Mouse (Mus musculus) urinary bladder, adult 2 months (tissue): ENCODE results near the gene Sec31b. TPM values are rescaled to one million over a fixed set of nuclear protein-coding genes. Genes with fewer than 3 reads are reported as not detected.

Source experiments
- DNase-seq: peaks from one replicate; pipeline ENCODE4 v3.0.0; 2022; ENCODE audit warnings: low spot score
- polyA plus RNA-seq: library from polyadenylated mRNA; depleted of rRNA; stranded (reverse); fragments of >200 nt; gene quantifications from 2 replicates; pipeline ENCODE4 v1.2.3, GENCODE M21; 2012; rRNA removed

The Sec31b gene
- 4.7 and 4.8 TPM in 2 replicates for polyA plus RNA-seq

DNA sequence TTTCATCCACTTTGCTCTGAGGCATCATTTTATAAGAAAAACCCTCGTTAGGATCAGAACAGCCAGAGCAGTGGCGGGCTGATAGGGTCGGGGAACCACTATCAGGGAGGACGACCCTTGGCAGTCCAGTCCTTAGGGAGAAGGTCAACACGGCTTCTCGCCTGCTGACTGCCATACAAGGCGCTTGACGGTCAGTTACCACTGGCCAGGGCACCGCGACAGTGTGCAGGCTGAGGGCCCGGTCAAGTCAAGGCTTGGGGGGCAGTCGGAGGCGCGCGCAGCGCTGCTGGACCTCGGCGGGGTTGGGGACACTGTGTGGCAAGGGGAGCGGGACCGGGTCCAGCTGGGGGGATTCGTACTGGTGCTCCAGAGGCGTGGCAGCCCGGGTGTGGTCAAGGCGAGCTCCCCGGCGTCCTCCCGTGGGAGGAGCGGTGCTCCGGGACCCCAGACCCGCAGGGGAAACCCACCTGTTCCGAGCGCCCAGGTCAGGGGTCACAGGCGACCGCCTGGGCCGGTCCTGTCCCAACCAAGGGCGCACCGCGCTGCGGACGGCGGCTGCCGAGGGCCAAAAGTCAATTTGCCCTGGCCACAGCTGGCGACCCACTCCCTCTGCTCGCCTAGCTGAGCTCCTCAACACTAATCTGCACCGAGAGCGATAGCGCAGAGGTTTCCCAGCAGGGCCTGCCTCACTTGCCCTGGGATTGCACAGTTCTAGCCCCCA, at the start of gene Sec31b:
Sec31b (minus strand) TSS at position 544 of the 721 bp plus-strand sequence.
- peak; percentile 43 for DNase-seq

DNA sequence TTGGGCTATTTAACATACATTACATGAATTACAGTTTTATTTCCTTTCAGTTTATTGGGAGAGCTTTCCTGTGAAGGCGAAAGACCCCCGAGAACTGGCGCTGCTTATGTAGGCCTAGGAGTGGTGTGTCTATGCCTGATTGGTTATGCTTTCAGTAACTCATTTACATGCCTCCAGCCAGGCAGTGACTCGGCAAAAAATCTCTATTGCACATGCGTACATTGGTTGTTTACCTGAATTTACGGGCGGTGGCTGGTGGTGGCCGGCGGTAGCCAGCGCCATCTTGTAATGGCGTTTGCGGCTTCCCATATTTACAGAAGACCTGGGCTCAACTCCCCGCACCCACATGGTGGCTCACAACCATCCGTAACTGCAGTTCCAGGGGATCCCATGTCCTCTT, 48.5 kb upstream of the Sec31b start:
- no peak for DNase-seq

DNA sequence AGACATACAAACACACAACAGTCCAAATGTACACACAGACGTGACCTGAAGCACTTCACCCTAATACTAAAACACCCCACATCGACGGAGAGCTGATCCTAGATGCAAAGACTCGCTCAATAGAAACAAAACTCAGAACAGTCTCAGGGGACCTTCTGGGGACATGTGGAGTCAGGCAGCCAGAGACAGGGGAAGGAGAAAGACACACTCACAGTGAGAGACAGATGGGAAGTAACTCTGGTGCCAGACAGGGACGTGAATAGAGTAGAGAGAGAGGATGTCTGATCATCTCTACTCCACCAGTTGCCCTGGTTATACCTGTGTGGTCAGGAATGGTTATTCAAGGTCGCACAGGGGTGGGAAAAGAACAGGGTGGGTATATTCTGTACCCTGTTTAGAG, 46.0 kb upstream of the Sec31b start:
- DNase-seq: no peak

DNA sequence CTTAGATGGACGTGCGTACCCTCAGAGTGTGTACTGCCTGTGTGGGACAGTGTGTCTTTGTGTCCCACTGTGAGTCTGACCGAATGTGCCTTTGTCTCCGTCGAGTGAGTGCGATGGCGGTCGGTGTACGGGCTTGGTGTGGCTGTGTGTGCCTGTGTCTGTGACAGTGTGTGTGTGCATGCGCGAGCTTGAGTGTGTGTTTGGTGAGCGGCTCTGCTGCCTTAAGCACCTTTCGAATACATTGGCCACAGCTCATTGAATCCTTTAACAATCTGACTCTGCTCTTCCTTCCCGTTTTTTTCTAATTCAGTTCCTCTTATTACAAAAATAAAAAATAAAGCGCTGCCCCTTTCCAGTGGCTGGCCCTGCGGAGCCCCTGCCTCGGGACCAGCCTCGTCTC, 45.3 kb upstream of the Sec31b start:
- no peak for DNase-seq

DNA sequence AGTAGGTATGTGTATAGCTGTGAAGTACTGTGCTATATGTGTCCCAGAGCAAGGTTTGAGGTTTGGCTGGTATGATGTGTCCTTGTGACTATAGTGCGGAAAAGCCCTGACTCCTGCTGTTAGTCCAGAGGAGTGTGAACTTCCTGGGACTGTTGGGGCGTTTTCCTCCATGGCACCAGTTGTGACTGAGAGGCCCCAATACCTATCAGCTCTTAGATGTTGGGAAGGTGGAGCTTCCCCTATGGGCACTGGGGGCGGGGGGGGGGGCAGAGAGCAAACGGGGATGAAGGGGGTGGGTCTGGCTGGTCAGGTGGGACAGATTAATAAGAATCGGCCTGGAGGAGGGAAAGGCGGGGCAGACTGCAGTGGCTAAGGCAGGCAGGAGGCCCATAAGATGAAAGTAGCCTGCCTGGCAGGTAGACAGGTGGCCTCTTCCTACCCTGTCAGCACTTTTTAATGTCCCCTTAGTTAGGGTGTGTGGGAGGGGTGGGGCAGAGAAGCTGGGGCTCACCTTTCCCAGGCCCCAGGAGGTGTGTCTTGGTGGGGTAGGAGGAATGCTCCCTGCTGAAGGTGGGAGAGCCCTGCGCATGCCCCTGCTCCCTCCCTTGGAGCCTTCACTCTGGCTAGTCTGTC, 44.0 kb upstream of the Sec31b start:
- no peak for DNase-seq

DNA sequence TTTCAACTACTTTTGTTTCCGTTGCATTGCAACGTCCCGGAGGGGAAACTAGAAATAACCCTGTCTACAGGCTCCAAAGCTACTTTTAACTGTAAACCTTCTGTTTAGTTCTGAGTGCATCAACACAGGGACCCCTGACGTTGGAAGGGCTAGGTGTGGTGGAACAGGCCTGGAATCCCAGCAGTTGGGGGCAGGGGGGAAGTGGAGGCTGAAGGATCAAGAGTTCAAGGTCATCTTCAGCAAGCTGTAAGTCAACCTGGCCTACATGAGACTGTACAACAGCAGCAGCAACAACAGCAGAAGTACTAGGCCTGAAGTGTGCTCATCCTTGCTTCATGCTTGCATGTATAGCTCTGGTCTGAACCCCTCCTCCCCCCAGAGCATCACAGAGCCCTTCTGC, 42.4 kb upstream of the Sec31b start:
- no peak for DNase-seq

DNA sequence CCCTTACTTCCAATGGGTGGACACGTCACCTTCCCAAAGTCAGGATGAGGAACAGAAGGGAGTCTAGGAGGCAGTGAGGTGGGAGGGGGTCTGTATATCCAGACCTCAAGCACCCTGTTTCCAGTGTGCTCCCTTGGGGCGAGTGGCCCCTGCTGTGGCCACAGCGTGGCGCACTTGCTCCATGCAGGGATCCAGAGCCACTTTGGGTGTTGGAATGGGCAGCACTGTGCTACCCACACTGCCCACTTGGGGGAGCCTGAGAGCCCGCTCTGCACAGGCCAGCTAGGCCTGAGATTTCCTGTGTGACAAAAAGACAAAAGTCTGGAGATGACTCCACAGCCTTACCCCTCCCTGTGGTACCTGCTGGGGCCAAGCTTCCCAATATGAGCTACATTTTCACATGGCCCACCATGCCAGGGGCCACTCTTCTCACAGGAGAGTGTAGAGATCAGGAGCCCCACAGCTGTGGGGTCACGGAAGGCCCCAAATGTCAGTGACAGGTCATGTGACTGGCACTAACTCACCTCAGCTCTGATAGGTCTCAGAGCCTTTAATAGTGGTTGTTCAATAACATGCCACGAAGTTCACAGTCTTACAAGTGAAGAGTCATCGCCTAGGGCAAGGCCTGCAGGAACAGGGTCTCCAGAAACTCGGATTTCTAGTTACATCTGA, 37.1 kb upstream of the Sec31b start:
- DNase-seq: peak; percentile 89

DNA sequence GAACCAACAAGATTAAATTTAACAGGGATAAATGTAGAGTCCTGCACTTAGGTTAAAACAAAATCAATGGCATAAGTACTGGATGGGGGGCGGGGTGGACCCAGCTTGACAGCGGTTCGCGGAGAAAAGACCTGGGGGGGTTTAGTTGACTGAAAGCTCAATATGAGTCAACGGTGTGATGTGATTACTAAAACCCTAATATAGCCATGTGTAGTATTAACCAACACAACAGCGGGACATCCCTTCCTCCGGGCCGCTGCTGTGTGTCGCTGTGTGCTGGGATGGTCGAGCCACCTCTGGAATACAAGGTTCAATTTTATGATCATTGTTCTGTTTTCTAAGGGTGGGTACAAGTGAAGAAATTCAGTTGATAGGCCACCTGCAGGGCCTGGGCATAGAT, 36.4 kb upstream of the Sec31b start:
- DNase-seq: no peak

DNA sequence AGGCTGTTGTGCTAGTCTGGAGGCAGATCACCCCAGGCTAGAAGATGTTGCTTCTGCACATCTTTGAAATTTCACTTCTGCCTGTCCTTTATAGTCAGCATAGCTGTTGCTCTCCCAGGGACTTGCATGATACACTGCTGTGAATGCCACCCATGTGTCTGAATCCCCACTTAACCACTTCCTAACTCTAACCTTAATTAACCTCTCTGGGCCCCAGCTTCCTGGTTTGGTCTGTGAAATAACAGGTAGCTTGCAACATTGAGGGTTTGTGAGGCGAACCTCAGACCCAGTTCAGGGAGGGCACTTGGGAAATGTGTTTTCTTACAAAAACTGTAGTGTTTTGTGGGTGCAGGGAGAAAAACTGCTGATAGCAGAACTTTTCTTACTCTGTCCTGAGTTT, 32.4 kb upstream of the Sec31b start:
- DNase-seq: no peak

DNA sequence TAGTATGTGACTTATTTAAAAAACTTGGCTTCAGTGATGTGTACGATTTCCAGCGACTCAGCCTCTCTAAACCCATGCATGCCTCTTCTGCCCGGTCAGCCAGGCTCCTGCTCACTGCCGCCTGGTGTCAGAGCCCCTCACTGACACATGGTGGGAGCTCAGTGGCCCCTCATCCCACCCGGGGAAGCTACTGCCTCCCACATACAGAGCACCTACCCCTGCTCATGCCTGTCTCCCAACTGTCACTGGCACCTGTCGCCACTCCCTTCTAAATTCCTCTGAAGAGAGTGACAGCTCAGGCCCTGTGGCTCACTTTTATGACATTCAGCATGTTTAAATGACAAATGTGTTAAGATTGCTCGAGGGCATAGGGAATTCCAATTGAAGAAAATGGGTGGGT, 30.6 kb upstream of the Sec31b start:
- no peak for DNase-seq

DNA sequence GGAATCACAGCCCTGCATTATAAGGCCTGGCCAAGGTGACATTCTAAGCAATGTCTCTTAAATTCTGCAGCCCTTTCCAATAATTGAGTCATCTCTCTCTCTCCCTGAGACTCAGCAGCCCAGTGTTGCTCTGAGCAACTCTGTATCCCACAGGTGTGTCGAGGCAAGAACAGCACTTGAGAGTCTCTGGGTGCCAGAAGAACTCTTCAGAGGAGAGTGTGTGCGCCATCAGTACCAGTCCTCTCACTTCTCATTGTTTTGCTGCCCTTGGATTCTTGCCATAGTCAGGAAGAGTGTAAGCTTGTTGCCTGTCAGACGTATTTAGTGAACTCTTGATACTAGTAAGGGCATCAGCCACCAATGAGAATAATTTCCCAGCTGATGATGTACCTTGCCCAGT, 22.1 kb upstream of the Sec31b start:
- no peak for DNase-seq

DNA sequence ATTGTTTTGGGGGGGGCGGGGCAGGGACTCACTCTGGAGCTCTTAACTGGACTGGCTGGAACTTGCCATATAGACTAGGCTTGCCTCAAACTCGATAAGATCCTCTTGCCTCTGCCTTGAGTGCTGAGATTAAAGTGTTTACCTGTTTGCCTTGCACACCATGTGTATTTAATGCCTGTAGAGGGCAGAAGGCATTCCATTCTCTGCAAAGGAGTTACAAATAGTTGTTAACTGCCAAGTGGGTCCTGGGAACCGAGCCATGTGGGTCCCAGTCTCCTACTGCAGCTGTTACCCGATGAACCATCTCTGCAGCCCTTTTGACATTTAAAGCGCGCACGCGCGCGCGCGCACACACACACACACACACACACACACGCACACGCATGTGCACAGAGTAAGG, 18.3 kb upstream of the Sec31b start:
- no peak for DNase-seq

DNA sequence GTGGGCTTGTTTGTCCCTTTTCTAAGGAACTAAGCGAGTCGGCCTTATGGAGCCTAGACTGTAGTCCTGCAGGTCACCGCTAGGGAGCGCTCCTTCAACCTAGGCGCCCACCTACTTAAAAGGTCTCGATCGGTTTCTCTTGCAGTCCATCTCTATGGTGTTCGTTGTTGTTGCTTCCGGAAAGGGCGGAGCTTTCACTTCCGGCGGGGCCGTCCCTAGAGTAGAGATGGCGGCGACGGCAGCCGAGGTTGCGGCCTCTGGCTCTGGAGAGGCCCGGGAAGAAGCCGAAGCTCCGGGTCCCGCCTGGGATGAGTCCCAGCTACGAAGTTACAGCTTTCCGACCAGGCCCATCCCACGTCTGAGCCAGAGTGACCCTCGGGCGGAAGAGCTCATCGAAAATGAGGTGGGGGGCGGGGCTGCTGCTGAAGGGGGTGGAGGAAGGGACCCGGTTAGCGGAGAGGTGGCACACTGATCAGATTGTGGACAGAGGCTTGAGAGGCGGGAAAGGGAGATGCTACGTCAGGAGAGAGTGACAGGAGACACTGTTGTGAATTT, 17.1 kb upstream of the Sec31b start, which contains the start of gene Hif1an:
Hif1an (plus strand) TSS at position 199 of the 555 bp plus-strand sequence.
- peak; percentile 83 for DNase-seq

DNA sequence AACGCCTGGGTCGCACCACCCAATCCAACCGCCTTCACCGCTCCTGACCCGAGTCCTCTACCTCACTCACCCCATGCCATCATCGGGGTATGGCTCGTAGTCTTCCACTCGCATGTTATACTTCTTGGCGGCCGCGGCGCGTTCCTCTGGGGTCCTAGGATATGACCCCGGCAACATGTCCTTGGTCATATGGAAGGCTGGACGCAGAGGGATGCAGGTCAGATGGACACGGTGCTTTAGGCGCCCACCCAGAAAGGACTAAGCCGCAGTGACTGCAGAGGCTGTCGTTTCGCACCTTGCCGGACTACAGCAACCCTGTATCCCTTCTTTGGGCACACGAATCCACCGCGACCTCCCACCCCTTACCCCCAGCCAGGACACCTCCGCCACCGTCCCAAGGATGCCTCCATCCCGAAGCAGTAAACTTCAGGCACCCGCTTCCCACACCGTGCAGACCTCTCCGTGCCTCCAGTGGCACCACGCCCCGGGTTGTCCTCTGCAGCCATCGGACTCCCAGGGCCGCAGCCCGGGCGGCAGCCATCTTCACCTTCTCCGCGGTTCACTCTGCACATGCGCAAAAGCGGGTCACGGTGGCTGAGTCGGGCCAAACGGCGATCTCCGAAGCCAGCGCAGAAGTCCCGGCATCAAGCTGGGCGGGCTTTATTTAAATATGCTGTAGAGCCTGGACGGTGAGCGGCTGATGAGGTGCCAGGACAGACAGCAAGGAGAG, 9.4 kb upstream of the Sec31b start, which contains the start of gene Ndufb8:
Ndufb8 (minus strand) TSS at position 580 of the 730 bp plus-strand sequence.
- peak; percentile 96 for DNase-seq

DNA sequence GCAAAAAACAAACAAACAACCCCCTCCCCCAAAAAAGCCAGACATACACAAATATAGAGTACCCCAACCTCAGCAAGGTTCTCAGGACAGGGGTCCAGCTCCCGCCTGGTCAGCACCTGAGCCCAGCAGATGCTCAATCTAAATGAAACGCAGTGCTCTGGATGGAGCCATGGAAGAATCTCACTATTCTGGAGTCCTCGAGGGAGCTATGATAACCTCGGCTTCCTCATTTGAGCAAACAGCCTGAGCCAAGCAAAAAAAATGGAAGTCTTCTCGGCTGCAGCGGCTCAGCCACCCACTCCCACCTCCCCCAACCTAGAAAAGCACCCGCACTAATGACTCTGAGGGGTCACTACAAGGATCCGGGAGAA, 8.8 kb upstream of the Sec31b start:
- no peak for DNase-seq

DNA sequence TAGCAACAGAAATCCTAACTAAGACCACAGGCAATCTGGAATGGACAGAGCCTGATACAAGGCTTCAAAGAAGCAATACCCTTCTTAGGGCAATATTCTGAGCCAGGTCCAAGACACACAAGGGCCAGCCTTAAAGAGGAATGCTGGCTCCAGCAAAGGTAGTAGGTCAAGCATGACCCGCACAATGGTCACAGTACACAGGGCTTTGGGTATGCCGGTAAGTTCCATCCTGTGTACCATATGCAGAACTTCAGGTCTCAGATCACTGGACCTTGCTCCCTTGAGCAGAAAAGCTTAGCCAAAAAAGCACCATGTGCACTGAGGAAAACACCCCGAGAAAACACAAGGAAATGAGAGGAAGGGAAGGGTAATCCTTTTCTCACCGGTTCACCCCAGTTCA, 7.6 kb upstream of the Sec31b start:
- DNase-seq: no peak

DNA sequence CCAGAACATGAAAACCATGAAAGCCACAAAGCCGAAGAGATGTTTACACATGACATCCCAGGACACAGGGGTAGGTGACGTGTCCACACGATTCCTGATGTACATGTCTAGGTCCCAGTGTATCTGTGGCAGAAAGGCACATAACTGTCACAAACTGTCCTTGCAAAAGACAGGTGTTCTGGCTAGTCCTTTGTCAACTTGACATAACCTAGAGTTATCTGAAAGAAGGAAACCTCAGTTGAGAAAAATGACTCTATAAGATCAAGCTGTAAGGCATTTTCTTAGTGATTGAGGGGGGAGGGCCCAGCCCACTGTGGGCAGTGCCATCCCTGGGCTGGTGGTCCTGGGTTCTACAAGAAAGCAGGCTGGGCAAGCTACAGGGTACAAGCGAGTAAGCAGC, 7.1 kb upstream of the Sec31b start, which contains the start of gene Gm20538:
Gm20538 (minus strand) TSS at position 101 of the 400 bp plus-strand sequence.
- DNase-seq: no peak

DNA sequence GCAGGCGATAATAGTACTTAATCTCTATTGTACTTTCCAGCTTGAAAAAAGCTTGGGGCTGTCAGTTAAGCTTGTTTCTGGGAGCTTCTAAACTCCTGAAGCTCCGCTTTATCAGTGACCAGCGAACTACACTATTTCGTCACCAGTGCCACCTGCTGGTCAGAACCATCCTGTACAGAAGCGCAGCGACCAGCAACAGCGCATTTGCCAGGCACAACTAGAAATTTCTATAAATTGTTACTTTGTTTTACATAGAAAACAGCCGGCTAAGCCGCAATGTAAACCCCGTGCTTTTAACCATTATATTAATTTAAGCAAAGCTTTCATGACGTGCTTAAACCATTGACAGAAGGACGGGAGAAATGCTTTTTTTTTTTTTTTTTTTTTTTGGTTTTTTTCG, 889 bp downstream of the Sec31b start:
- no peak for DNase-seq

DNA sequence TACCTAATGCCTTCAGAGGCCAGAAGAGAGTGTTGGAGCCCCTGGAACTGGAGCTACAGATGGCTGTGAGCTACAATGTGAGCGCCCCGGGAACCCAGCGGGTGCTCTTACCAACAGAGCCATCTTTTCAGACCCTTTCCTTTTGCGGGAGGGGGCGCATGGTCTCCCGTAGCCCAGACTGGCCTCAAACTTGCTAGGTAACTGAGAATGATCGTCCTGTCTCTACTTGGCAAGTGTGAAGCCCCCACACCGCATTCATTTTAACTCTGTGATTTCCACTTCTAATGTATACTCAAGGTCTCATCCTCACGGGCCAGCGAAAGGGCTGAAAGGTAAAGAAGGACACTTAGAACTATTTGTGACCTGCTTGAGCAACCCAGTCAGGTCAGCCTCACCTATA, 1.3 kb downstream of the Sec31b start:
- DNase-seq: no peak

DNA sequence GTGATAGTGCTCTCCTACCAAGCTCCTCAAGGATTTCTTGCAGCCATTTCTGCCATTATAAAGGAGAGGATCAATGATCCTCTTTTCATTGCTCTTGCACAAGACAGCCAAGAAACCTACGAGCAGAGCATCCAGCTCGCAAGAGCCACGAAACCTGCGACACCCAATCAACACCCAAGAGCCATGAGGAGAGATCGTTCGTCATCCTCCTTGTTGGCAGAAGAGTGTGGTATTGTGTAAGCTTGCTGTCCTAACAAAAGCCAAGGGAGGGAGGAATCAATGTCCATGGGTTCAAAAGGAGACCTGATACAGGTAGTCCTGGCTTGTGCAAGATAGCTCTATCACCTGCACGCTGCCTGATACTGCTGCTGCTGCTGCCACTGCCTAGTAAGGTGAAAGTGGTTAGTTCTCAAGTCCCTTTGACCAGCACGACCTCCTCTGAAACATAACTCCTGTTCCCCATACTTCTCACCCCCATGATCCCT, 2.9 kb downstream of the Sec31b start:
- DNase-seq: no peak

DNA sequence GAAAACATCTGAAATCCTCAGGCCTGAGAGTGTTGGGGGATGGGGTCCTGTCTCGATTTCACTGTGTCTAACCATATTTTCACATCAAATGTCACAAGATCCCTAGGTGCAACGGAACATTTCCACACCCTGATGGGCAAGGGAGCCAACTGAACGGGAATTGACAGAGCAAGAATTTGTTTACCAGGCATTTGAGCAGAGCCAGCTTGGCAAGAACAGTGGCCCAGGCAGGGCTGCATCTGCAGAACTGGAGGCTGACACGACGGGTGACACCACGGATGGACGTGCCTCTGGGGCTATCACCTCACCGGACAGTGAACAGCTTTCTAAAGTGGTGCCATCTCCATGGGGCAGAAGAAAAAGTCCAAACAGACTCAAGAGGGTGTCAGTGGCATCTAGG, 8.2 kb downstream of the Sec31b start:
- DNase-seq: no peak

DNA sequence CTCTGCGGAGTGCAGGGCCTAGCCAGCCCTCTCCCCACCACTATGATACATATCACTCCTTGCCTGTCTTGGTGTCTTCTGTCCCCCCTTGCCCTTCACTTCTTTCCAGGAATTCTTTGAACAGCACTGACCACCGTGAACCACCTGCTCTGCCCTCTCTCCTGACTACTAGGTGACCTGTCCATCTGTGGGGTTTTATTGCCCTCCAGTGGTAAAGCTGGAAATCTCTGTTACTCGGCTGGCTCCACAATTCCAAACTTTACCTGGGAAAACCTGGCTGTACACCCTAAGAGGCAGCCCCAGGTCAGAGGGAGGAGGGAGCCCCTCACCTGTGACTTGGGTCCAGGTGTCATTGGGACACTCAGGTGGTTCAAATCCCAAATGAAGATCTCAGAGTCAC, 10.3 kb downstream of the Sec31b start:
- no peak for DNase-seq
